Mouse (Mus musculus): ENCODE results near the gene Cdr2.
"Not testable (repeated sequence)": the region's sequence is repeated elsewhere in the genome, so short reads cannot be mapped to it uniquely, and the experiment has no call there.

Gene Cdr2

DNA sequence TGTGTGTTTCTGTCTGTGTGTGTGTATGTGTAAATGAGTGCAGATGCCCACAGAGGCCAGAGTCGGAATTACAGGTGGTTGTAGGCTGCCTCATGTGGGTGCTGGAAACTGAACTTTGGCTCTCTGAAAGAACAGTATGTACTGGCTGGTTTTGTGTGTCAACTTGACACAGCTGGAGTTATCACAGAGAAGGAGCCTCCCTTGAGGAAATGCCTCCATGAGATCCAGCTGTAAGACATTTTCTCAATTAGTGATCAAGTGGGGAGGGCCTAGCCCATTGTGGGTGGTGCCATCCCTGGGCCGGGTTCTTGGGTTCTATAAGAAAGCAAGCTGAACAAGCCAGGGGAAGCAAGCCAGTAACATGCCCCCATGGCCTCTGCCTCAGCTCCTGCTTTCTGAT, 9.6 kb downstream of the Cdr2 start:
- not testable (repeated sequence) for DNase-seq (ENCODE audit: low spot score in 2 of 2)

DNA sequence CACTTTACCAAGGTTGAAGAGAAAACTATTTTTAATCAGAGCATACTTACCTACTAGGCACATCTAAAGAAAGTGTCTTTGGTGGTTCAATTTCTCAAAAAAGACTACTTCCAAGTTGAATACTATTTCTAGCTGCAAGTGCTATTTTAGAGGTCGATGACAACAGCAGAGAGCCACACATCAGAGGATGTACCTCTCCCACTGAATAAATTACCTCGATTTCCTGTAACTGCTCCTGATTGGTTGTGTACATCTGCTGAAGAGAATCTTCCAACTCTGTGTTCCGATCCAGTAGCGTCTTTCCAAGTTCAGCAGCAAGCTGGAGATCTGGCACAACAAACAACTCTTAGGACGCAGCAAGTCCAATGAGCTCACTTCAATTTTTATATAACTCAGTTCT, 12.0 kb downstream of the Cdr2 start:
- no peak for DNase-seq (ENCODE audit: low spot score in 2 of 2)

DNA sequence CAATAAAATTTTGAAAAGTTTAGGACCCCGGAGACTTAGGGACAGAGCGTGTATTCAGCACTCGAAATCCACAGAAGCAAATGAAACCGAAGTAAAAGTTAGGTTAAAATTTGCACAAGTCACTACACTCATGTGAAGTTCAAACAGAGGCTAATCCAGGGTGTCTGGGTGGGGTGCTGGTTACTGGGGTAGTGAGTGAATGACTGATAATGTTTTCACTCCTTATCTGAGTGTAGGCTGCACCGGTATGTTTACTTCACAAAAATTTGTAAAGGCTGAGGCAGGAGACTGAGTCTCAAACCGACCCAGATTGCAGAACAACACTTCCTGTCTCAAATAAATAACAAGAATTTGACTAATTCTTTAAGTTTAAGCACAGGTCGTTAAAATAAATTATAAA, 12.9 kb downstream of the Cdr2 start:
- DNase-seq (ENCODE audit: low spot score in 2 of 2), result no peak

DNA sequence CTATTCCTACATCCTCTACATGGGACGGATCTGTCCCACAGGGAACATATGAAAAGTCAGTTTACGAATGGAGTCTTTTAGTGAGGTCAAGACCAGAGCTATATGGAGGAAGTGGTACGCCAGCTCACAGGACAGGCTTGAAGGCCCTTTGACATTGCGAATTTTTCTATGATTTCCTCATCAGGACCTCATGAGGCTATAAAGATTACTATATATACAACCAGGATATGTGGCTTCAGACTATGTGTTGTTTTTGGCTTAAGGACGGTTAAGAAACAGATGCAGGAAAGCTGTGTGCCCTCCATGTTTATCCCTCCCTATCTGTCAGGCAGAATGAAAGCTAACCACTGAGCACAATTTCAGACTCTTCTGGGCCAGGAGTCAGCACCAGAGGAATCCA, 19.0 kb downstream of the Cdr2 start:
- no peak for DNase-seq (ENCODE audit: low spot score in 2 of 2)

DNA sequence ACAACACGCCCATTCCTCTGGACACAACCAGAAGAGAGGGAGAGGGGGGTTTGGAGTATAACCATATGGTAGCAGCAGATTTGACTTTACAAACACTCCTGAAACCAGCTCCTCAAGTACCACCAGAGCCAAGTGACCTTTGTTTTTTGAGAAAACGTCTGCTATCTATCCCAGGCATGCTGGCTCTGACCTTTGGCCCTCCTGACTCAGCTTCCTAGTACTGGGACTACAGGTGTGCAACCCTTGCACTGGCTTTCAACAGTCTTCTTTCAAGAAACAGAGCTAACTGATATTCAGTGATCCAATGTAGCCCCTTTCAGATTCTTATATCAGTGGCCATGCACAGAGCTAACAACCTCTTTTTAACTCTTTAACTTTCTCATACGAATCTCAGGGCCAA, 20.2 kb downstream of the Cdr2 start:
- no peak for DNase-seq (ENCODE audit: low spot score in 2 of 2)

DNA sequence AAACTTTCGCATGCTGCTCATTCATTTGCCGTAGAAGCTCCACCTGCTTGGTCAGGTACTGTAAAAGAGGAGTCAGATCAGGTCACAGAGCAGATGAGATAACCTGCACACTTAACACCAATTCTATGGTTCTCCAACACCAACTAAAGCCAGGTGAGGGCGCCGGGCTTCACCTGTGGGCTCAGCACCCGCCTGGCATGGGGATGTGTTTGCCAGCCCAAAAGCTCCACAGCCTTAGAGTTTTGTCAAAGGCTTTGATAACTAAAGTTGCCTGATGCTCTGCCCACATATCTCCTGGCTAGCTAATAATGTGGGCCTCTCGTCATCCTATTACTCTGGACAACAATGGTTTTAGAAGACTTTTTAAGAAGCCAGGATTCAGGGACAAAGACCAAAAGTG, 21.5 kb downstream of the Cdr2 start:
- no peak for DNase-seq (ENCODE audit: low spot score in 2 of 2)

DNA sequence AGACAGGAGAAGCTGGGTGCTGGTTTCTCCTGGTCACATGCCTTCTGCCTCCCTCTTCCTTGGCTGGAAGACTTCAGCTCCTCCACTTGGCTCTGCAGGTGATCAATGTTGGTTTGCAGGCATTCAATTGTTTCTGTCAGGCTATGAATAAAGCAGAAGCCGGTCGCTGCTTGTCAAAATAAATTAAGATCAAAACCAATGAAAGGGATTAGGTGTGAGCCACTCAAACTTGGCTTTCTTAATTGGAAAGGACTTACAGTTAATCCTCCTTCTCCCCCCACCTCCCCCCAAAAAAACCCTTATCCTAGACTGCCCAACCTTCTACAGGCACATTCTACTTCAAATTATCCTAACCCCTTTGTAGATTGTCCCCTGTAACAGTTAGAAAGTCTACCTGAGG, 22.0 kb downstream of the Cdr2 start:
- no peak for DNase-seq (ENCODE audit: low spot score in 2 of 2)

DNA sequence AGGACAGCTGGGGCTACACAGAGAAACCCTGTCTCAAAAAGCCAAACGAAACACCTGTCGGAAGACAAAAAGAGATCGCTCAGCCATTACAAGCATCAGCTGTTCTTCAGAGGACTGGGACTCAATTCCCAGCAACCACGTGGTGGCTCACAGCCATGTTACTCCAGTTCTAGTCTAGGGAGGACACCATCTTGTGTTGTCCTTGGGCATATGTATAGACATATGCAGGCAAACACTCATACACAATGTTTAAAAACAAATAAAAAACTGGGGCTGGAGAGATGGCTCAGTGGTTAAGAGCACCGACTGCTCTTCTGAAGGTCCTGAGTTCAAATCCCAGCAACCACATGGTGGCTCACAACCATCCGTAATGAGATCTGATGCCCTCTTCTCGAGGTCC, 28.5 kb downstream of the Cdr2 start:
- not testable (repeated sequence) for DNase-seq (ENCODE audit: low spot score in 2 of 2)

DNA sequence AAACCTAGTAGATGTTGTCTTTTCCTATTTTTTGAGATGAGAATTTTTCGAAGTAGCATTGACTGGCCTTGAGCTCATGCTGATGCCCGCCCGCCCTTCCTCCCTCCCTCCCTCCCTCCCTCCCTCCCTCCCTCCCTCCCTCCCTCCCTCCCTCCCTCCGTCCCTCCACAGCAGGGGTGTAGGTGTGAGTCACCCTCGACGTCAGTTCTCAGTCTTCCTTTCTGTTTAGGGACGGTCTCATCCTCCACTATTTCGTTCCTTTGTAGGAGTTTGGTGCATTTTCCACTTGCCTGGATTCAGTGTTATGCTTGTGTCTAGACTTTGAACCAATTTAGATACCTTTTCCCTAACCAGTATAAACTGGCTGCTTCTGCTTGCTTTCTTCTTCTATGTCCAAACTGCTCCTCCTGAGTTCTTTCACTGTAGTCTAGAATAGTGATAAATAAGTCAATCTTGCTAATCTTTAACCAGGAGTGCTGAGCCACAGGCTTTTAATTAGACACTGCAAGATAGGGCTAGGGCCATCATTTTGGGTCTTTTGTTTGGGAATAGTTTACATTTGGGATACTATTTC, 38.1 kb downstream of the Cdr2 start:
- DNase-seq (ENCODE audit: low spot score in 2 of 2), result no peak

DNA sequence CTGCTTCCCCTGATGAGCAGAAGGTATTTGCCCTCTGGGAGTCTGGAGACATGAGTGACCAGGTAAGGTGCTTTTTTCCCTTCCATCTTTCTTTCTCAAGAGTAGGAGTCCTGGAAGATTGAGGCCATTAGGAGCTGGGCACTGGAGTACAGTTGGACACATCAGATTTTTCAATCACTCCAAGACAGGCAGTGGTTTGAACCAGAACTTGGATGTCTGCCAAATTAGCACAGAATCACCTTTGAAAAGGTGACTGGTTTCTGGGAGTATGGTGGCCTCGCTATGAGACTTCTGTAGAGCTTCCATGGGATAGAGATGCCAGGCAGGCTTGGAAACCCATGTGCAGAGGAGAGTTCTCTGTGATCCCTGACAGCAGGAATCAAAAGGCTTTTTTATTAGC, 39.6 kb downstream of the Cdr2 start:
- DNase-seq (ENCODE audit: low spot score in 2 of 2), result no peak

DNA sequence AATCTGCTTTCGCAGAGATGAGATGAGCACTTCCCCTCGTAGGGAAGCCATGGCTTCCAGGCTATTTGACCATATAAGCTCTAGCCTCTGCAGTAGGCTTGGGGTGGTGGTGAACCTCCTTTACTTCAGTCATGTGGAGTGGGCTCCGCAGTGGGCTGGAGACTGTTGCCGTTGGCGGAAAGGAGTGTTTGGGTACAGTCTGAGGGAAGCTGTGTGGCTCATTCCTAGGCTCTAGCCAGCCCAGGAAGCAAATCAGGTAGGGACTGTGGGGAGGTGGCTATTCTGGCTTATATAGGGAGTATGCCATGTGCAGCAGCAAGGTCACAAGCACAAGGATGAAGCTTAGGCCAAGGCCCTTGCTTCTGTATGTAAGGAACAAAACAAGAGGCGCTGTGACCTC, 40.9 kb downstream of the Cdr2 start:
- no peak for DNase-seq (ENCODE audit: low spot score in 2 of 2)

DNA sequence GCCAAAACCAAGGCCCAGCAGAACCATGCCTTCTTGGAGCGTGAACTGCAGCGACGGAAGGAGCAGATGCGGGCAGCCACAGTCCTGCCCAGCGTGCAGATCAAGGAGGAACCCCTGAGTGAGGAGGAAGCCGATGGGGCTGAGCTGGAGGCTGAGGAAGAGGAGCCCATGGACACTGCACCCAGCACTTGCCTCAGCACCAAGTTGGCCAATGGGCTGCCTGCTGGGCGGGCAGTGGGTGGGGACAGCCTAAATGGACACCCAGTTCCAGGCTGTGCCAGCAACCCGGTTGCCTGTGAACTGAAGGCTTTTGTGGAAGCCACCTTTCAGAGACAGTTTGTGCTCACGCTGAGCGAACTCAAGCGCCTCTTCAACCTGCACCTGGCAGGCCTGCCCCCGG, 41.8 kb downstream of the Cdr2 start:
- DNase-seq (ENCODE audit: low spot score in 2 of 2), result no peak

DNA sequence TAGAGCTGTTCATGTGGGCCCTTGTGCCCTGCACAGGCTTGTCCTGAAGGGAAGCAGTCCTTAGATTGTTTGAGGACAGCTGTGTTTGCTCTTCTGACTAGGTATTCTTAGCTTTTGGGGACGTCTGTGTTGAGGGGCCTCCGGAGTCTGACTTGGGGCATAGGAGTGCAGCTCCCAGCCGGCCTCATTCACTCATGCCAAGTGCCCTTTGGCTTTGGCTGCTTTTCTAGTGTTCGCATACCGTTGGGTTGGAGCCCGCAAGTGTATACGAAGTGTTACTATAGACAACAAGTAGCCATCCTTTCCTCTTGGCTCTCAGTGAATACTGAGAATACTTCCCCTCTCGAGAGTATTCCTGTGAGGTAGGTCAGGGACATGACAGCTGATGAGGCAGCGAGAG, 43.9 kb downstream of the Cdr2 start:
- no peak for DNase-seq (ENCODE audit: low spot score in 2 of 2)

DNA sequence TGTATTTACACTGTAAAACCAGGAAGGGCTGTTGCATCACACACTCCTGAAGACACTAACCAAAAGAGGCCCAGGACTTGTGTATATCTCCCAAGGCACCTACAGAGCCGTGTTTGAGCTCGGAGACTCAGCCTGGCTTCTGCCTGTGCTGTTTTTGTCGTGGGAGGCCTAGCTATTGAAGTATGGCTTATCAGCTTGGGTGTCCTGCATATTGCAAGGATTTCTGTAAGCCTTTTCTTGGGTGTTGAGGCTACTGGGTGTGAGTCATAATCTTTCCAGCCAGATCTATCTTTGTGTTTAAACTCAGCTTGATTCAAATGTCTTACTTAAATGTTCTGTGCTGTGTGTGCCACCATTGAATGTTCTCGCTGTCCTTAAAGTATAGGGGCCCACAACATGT, 45.6 kb downstream of the Cdr2 start:
- DNase-seq (ENCODE audit: low spot score in 2 of 2), result no peak

DNA sequence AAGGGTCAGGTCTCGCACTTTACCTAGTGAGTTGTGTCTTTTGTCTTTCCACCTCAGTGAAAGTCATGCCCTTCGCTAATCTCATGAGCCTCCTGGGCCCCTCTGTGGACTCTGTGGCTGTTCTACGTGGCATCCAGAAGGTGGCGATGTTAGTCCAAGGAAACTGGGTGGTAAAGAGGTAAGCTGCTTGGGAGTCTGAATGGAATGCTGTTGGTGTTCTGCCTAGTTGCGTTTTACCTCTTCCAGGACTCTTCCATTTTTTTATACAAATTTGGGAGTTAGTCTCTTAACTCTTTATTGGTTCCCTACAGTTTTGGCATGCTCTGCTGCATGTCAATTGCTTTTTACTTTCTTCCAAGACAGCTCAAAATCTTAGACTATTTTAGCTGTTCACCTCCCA, 47.4 kb downstream of the Cdr2 start:
- peak; percentile 29 to 45 for DNase-seq (ENCODE audit: low spot score in 2 of 2)

DNA sequence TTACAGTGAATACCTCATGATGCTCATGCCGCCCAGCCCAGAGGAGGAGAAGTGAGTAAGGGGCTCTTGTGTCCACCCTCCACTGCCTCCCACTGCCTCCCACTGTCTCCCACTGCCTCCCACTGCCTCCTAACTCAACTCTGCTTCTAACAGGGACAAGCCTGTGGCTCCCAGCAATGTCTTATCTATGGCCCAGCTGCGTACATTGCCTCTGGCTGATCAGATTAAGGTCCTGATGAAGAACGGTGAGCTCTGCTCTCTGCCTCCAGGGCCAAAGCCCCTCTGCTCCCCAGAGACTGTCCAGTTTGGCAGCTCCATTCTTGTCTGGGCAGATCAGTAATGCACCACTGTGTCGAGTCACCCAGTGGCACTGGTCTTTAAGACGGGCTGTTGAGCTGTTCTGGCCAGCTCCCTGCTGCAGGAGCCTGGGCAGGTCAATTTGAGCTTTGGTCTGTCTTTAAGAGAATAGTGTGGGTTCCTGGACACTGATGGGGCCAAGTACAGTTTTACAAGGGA, 48.4 kb downstream of the Cdr2 start:
- DNase-seq (ENCODE audit: low spot score in 2 of 2), result no peak

DNA sequence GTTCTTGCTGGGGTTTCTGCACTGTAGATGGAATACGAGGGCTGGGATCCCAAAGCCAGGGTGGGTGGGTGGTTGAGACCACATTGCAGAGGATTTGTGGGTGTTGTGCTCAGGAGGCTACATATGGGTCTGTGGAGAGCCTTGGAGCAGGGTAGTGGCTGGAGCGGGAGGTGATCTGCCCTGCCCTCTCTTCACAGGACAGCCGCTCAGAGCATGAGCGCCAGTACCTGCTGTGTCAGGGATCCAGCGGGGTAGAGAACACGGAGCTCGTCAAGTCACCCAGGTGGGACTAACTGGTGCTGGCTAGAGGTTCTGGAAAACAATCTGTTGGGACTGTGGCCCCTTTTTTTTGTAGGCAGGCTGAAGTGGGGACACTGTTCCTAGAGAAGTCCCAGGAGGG, 49.0 kb downstream of the Cdr2 start:
- DNase-seq (ENCODE audit: low spot score in 2 of 2), result no peak

DNA sequence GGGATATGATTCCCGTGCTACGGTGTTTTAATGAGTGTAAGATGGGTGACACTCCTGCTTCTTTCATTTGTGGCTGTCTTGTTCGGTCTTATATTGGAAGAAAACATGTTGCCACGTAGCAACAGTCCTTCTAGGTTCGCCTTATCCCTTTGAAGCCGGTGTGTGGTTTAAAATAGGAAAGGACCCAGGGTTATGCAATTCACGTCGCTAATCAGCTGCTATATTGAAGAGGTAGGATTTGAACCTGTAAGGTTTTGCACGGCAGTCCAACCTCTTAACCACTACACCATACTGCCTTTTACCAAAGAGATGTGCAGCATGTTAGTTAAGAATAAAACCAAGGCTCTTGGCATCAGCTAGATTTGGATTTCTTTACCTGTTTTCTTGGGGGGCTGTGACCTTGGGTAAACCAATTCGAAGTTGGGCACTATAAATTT, 63.6 kb downstream of the Cdr2 start:
- peak; percentile 84 to 85 for DNase-seq (ENCODE audit: low spot score in 2 of 2)

DNA sequence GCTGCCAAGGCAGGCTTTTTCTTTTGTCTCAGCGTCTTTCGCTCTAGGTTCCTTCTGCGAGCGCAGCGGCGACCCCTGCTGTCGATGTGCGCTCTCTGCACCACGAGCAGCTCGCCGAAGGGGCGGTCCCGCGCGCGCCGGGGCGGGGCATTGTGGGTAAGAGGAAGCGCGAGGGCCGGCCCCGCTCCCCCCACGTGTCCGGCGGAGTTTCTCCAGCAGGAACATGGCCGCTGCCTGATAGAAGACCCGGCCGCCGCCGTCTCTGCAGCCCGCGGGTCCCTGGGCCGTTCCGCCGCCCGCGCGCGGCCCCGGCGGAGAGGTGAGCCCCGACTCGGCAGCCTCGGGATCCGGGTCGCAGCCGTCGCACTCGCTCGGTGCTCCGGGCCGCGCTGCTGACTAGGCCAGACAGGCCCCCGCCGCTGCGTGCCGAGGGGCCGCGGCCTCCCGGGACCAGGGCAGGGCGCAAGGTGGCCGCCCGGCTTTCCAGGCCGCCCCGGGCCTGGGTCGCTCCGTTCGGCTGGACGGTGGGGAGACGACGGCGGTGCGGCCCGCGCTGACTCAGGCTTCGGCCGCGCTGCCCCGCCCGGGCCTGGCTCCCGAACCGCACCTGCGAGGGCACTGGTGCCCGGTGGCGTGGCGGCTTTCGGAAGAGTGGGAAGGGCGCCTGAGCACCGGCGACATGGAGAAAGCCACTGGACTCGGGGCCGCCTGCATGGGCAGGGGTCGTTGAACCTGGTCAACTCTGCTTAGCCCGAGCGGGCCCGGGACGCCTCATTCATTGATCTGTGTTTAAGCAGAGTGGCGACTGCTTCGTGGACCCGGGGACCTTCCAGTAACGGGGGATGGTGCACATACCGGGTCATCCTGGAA, 64.3 kb downstream of the Cdr2 start, which contains the start of gene Polr3e:
Polr3e (plus strand) TSS at position 153 of the 870 bp plus-strand sequence.
- DNase-seq (ENCODE audit: low spot score in 2 of 2), result peak; percentile 100

DNA sequence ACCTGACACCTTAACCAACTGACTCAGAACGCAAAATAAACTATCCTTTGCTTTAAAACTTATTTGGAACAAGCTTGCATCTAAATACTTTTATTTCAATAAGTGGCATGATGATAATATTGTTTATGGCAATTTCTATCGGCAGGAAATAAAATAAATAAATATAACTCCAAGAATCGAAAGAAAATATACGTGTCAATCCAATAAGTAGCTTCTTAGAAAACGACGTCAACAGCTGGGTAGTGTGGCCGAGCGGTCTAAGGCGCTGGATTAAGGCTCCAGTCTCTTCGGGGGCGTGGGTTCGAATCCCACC, 64.9 kb downstream of the Cdr2 start:
- DNase-seq (ENCODE audit: low spot score in 2 of 2), result no peak

DNA sequence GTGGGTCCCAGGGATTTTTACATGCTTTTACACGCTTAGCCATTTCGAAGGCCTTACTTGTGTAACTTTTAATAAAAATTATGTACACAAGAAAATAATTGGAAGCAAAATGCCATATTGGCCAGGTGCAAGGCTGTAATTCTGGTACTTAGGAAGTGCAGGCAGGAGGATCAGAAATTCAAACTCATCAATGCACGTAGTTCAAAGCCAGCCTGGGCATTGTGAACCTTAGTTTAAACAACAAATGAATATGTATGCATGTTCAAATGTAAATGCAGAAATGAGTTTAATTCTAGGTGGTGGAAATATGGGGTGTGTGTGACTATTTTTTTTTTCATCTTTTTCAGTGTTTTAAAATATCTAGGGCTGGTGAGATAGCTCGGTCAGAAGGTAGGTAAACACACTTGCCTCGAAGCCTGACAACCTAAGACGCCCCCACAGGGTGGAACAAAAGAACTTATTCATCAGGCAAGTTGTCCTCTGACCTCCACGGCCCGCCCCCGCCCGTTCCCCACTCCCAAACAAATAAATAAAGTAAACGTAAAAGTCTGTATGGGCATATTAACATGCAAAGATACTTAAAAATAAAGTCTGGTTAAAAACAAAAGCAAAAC, 65.7 kb downstream of the Cdr2 start:
- DNase-seq (ENCODE audit: low spot score in 2 of 2), result no peak

DNA sequence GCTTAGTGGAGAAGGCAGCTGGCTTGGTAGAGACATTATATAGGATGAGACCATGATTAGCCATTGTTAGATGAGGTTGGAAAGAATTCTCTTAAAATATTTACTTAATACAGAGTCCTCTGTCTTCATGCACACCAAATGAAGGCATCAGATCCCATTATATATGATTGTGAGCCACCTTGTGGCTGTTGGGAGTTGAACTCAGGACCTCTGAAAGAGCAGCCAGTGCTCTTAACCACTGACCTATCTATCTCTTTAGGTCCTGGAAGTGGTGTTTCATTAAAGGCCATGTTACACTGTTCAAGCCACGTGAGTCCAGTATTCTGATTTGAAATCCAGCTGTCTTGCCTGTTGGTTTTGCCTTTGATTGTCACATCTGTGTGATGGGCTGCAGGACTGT, 68.8 kb downstream of the Cdr2 start:
- DNase-seq (ENCODE audit: low spot score in 2 of 2), result peak in 1 of 2 experiments; percentile 21

DNA sequence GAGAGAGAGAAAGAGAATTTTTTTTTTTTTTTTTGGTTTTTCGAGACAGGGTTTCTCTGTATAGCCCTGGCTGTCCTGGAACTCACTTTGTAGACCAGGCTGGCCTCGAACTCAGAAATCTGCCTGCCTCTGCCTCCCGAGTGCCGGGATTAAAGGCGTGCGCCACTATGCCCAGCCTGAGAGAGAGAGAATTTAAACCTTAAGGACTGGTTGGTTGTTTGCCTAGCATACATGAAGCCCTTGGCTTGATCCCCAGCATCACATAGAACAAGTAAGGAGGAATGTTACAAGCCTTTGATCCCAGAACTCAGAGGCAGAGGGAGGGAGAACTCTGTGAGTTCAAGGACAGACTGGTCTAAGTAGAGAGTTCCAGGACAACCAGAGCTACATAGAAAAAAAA, 70.8 kb downstream of the Cdr2 start:
- DNase-seq (ENCODE audit: low spot score in 2 of 2), result not testable (repeated sequence)

All from natural killer cell, adult 2 months (primary cell).